Mouse (Mus musculus): ENCODE data around the gene Gngt2.

Gngt2 gene

GRCm38 (mm10) chr11:95857306-95857705, 20.3 kb downstream of the Gngt2 start:
- H3K4me1 ChIP-seq (replicated peaks; ENCODE audit: low read depth, low read length): peaks cover 44% of the 10 kb centered on the region
- peaks cover 26% of the 10 kb centered on the region for H3K36me3 ChIP-seq (ENCODE audit: insufficient read depth, low read length)
- H3K4me3 ChIP-seq (replicated peaks; ENCODE audit: low read length): peak overlapping the region; percentile 89; the same call in 1 of the 2 replicates
- H3K27me3 ChIP-seq (ENCODE audit: insufficient read depth, low read length): peaks cover 3% of the 10 kb centered on the region; the same call in 1 of the 2 replicates
- TF ChIP-seq NANOG (IDR thresholded peaks at IDR 0.05; ENCODE audit: borderline replicate concordance, low read length): no peak
- no peak for TF ChIP-seq POU5F1 (IDR thresholded peaks at IDR 0.05; ENCODE audit: borderline replicate concordance, low read length)
- no peak for TF ChIP-seq CTCF (conservative IDR thresholded peaks at IDR 0.05; ENCODE audit: low read length)
- peaks cover 9% of the 10 kb centered on the region for H3K9me3 ChIP-seq (ENCODE audit: low read length)

- TF ChIP-seq POU5F1 (IDR thresholded peaks at IDR 0.05; ENCODE audit: borderline replicate concordance, low read length) (no peak), NANOG (IDR thresholded peaks at IDR 0.05; ENCODE audit: borderline replicate concordance, low read length) (no peak), CTCF (conservative IDR thresholded peaks at IDR 0.05; ENCODE audit: low read length) (no peak)
- Histone ChIP-seq H3K36me3 (ENCODE audit: insufficient read depth, low read length) (peaks cover 31% of the 10 kb centered on the region), H3K4me1 (replicated peaks; ENCODE audit: low read depth, low read length) (peaks cover 46% of the 10 kb centered on the region), H3K9me3 (ENCODE audit: low read length) (peaks cover 9% of the 10 kb centered on the region), H3K27me3 (ENCODE audit: insufficient read depth, low read length) (no peaks in the 10 kb centered on the region), H3K4me3 (replicated peaks; ENCODE audit: low read length) (peak overlapping the region; percentile 89)
Observed at GRCm38 (mm10) chr11:95857716-95858527, 20.9 kb downstream of the Gngt2 start.

- H3K4me1 ChIP-seq (replicated peaks; ENCODE audit: low read depth, low read length): peaks cover 46% of the 10 kb centered on the region
- H3K36me3 ChIP-seq (ENCODE audit: insufficient read depth, low read length): peaks cover 38% of the 10 kb centered on the region
- TF ChIP-seq NANOG (IDR thresholded peaks at IDR 0.05; ENCODE audit: borderline replicate concordance, low read length) (no peak), POU5F1 (IDR thresholded peaks at IDR 0.05; ENCODE audit: borderline replicate concordance, low read length) (no peak), CTCF (conservative IDR thresholded peaks at IDR 0.05; ENCODE audit: low read length) (no peak)
- H3K27me3 ChIP-seq (ENCODE audit: insufficient read depth, low read length): no peaks in the 10 kb centered on the region
- peaks cover 9% of the 10 kb centered on the region for H3K9me3 ChIP-seq (ENCODE audit: low read length)
- H3K4me3 ChIP-seq (replicated peaks; ENCODE audit: low read length): peak overlapping the region; percentile 89
Observed at GRCm38 (mm10) chr11:95858528-95859467, 21.8 kb downstream of the Gngt2 start.

GRCm38 (mm10) chr11:95859468-95859855, 22.4 kb downstream of the Gngt2 start:
- Histone ChIP-seq H3K9me3 (ENCODE audit: low read length) (peaks cover 4% of the 10 kb centered on the region), H3K4me3 (replicated peaks; ENCODE audit: low read length) (peak overlapping the region; percentile 89), H3K4me1 (replicated peaks; ENCODE audit: low read depth, low read length) (peaks cover 46% of the 10 kb centered on the region), H3K27me3 (ENCODE audit: insufficient read depth, low read length) (no peaks in the 10 kb centered on the region), H3K36me3 (ENCODE audit: insufficient read depth, low read length) (peaks cover 45% of the 10 kb centered on the region)
- TF ChIP-seq NANOG (IDR thresholded peaks at IDR 0.05; ENCODE audit: borderline replicate concordance, low read length): no peak
- TF ChIP-seq CTCF (conservative IDR thresholded peaks at IDR 0.05; ENCODE audit: low read length): no peak
- TF ChIP-seq POU5F1 (IDR thresholded peaks at IDR 0.05; ENCODE audit: borderline replicate concordance, low read length): no peak

- TF ChIP-seq POU5F1 (IDR thresholded peaks at IDR 0.05; ENCODE audit: borderline replicate concordance, low read length): no peak
- TF ChIP-seq NANOG (IDR thresholded peaks at IDR 0.05; ENCODE audit: borderline replicate concordance, low read length): no peak
- peaks cover 47% of the 10 kb centered on the region for H3K4me1 ChIP-seq (replicated peaks; ENCODE audit: low read depth, low read length)
- no peaks in the 10 kb centered on the region for H3K9me3 ChIP-seq (ENCODE audit: low read length)
- H3K36me3 ChIP-seq (ENCODE audit: insufficient read depth, low read length): peaks cover 49% of the 10 kb centered on the region
- H3K4me3 ChIP-seq (replicated peaks; ENCODE audit: low read length): peak overlapping the region; percentile 89
- no peaks in the 10 kb centered on the region for H3K27me3 ChIP-seq (ENCODE audit: insufficient read depth, low read length)
Observed at GRCm38 (mm10) chr11:95860071-95860490, 23.1 kb downstream of the Gngt2 start.

GRCm38 (mm10) chr11:95861397-95861796, 24.4 kb downstream of the Gngt2 start:
- H3K27me3 ChIP-seq (ENCODE audit: insufficient read depth, low read length): no peaks in the 10 kb centered on the region
- peaks cover 60% of the 10 kb centered on the region for H3K4me1 ChIP-seq (replicated peaks; ENCODE audit: low read depth, low read length)
- no peak for TF ChIP-seq POU5F1 (IDR thresholded peaks at IDR 0.05; ENCODE audit: borderline replicate concordance, low read length)
- TF ChIP-seq NANOG (IDR thresholded peaks at IDR 0.05; ENCODE audit: borderline replicate concordance, low read length): no peak
- TF ChIP-seq CTCF (conservative IDR thresholded peaks at IDR 0.05; ENCODE audit: low read length): no peak
- H3K9me3 ChIP-seq (ENCODE audit: low read length): no peaks in the 10 kb centered on the region
- H3K4me3 ChIP-seq (replicated peaks; ENCODE audit: low read length): no peak overlapping the region
- peaks cover 53% of the 10 kb centered on the region for H3K36me3 ChIP-seq (ENCODE audit: insufficient read depth, low read length)

GRCm38 (mm10) chr11:95869442-95869841, 32.4 kb downstream of the Gngt2 start:
- Histone ChIP-seq H3K4me1 (replicated peaks; ENCODE audit: low read depth, low read length) (peaks cover 51% of the 10 kb centered on the region), H3K36me3 (ENCODE audit: insufficient read depth, low read length) (peaks cover 27% of the 10 kb centered on the region), H3K9me3 (ENCODE audit: low read length) (no peaks in the 10 kb centered on the region), H3K4me3 (replicated peaks; ENCODE audit: low read length) (no peak overlapping the region), H3K27me3 (ENCODE audit: insufficient read depth, low read length) (no peaks in the 10 kb centered on the region)
- TF ChIP-seq NANOG (IDR thresholded peaks at IDR 0.05; ENCODE audit: borderline replicate concordance, low read length) (no peak), CTCF (conservative IDR thresholded peaks at IDR 0.05; ENCODE audit: low read length) (no peak), POU5F1 (IDR thresholded peaks at IDR 0.05; ENCODE audit: borderline replicate concordance, low read length) (no peak)

- no peaks in the 10 kb centered on the region for H3K27me3 ChIP-seq (ENCODE audit: insufficient read depth, low read length)
Observed at GRCm38 (mm10) chr11:95869918-95870470, 33.0 kb downstream of the Gngt2 start.

More at GRCm38 (mm10) chr11:95869918-95870470, 33.0 kb downstream of the Gngt2 start:
- Histone ChIP-seq H3K4me1 (replicated peaks; ENCODE audit: low read depth, low read length) (peaks cover 51% of the 10 kb centered on the region), H3K9me3 (ENCODE audit: low read length) (no peaks in the 10 kb centered on the region), H3K36me3 (ENCODE audit: insufficient read depth, low read length) (peaks cover 24% of the 10 kb centered on the region), H3K4me3 (replicated peaks; ENCODE audit: low read length) (no peak overlapping the region)
- no peak for TF ChIP-seq CTCF (conservative IDR thresholded peaks at IDR 0.05; ENCODE audit: low read length)
- TF ChIP-seq NANOG (IDR thresholded peaks at IDR 0.05; ENCODE audit: borderline replicate concordance, low read length): no peak
- TF ChIP-seq POU5F1 (IDR thresholded peaks at IDR 0.05; ENCODE audit: borderline replicate concordance, low read length): no peak

Measured in E14TG2a.4 (cell line).